Mouse (Mus musculus): ENCODE measurements at regions not wholly inside any gene's neighbourhood (a gene's known extent, or its start where the extent isn't known, plus 50 kb on each side); places are given as distances from the start of the nearest gene placed in this dataset.
A peak's percentile ranks its signal among the peaks of the same experiment; 100 is the strongest.

- no peak for DNase-seq
Observed at GRCm38 (mm10) chr12:69452986-69453385, 80.7 kb upstream of the Gm9887 start.

GRCm38 (mm10) chr12:69451110-69451509, 78.9 kb upstream of the Gm9887 start:
- no peak for DNase-seq

GRCm38 (mm10) chr12:69447962-69448767, 75.9 kb upstream of the Gm9887 start:
- DNase-seq: peak; percentile 63 to 64

- no peak for DNase-seq
Observed at GRCm38 (mm10) chr12:69447322-69447827, 75.1 kb upstream of the Gm9887 start.

GRCm38 (mm10) chr12:69446468-69447321, 74.4 kb upstream of the Gm9887 start:
- peak; percentile 60 to 65 for DNase-seq

- DNase-seq: no peak
Observed at GRCm38 (mm10) chr12:69446085-69446467, 73.8 kb upstream of the Gm9887 start.

GRCm38 (mm10) chr12:69442321-69442720, 70.1 kb upstream of the Gm9887 start:
- DNase-seq: no peak

- DNase-seq: no peak
Observed at GRCm38 (mm10) chr12:69441764-69442163, 69.5 kb upstream of the Gm9887 start.

- no peak for DNase-seq
Observed at GRCm38 (mm10) chr12:69438271-69438670, 66.0 kb upstream of the Gm9887 start.

GRCm38 (mm10) chr12:69436839-69437501, 64.7 kb upstream of the Gm9887 start:
- DNase-seq: no peak

GRCm38 (mm10) chr12:69434315-69434714, 62.1 kb upstream of the Gm9887 start:
- no peak for DNase-seq

- no peak for DNase-seq
Observed at GRCm38 (mm10) chr12:69432086-69432485, 59.8 kb upstream of the Gm9887 start.

- no peak for DNase-seq
Observed at GRCm38 (mm10) chr12:69428108-69428507, 55.9 kb upstream of the Gm9887 start.

GRCm38 (mm10) chr12:69425610-69426009, 53.4 kb upstream of the Gm9887 start:
- DNase-seq: no peak

- no peak for DNase-seq
Observed at GRCm38 (mm10) chr12:69424971-69425370, 52.7 kb upstream of the Gm9887 start.

Data from spleen, adult 18-20 months (tissue).